Mouse (Mus musculus): ENCODE data around the gene Tpk1.

GRCm38 (mm10) chr6:43384304-43384703, 281.8 kb downstream of the Tpk1 start:
- TF ChIP-seq CTCF (IDR thresholded peaks at IDR 0.05; ENCODE audit: low read depth) = no peak
- no peak for TF ChIP-seq EP300 (IDR thresholded peaks at IDR 0.05; ENCODE audit: low read depth)
